Mouse (Mus musculus): ENCODE results near the gene Olfr998.
"Not testable (repeated sequence)": the region's sequence is repeated elsewhere in the genome, so short reads cannot be mapped to it uniquely, and the experiment has no call there.

Gene Olfr998

DNA sequence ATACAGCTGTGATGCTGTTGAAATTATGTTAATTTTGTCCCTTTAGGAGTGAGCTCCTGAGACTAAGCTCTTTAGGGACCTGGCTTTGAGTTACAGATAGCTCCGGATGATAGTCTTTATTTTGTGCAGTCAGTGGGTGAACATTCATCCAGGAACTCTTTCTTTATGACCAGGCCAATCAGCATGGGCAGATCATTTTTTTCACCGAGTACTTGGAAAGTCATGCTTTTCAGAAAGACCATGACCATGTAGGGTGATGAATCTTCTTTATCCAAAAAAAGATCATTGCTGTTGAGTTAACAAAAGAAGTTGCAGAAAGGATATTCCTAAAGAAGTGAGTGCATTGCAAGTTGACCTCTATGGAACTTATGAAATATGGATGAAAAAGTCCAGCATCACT is at the start of gene Olfr998:
Olfr998 (plus strand) TSS at position 301 of the 400 bp plus-strand sequence.
- not testable (repeated sequence) for DNase-seq (ENCODE audit: low spot score in 2 of 2)

DNA sequence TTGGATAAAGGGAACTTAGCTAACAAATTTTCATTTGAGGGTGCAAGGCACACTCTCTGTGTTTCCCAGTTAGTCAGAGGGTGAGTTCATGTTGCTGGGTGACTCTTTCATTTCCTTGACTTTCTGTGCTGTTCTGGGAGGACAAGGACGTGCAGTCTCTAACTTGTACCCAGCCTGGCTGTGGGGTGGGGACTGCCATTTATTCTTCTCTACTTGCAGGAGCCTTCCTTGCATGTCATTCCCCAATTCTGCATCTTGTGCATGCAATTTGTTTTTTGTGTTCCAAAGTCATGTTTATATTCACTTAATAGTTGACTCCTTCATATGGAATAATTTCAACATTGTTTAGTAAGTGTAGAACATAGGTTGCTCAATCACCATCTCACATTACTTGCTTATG is 33.9 kb upstream of the Olfr998 start:
- no peak for DNase-seq (ENCODE audit: low spot score in 2 of 2)

DNA sequence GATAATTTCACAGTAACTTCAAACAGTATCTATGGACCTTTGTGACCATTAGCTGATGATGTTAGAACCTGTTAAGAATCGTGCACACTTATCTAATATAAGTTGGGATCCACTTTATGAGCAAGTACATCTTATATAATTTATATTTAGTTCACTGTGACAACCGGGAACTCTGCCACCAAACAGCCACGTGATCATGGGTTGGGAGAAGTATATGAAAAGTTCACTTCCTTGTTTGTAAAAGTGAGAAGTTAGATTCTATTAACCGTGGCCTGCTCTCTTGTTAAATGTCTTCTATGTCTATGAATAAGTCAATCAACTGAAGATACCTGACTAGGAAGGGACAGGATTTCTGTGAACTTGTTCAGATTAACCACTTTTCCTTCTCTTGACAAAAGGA is 28.5 kb upstream of the Olfr998 start:
- no peak for DNase-seq (ENCODE audit: low spot score in 2 of 2)

- peak in 1 of 2 experiments; percentile 18 for DNase-seq (ENCODE audit: low spot score in 2 of 2)
Measured at GRCm38 (mm10) chr2:85561187-85561586, 27.6 kb upstream of the Olfr998 start.

- no peak for DNase-seq (ENCODE audit: low spot score in 2 of 2)
Measured at GRCm38 (mm10) chr2:85578915-85579314, 9.8 kb upstream of the Olfr998 start, which contains the start of gene Olfr996. Gene Olfr996 (plus strand): TSS chr2:85579215.

DNA sequence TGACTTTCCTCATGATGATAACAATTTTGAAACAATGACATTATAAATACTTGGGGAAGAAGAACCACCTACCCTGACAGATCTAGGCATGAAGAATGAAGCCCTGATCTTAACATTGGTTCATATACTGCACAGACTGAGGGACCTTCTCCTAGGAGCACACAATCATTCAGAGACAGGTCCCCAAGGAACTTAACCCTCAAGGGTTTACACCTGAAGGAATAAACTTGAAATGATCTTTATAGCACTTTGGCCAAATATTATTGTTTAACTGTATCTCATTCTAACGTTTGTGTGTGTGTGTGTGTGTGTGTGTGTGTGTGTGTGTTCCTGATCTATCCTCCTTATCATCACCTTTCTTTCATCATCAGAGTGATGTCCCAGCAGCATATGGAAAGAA is 23.1 kb downstream of the Olfr998 start, which contains the start of gene Olfr1000:
Olfr1000 (minus strand) TSS at position 101 of the 400 bp plus-strand sequence.
- DNase-seq (ENCODE audit: low spot score in 2 of 2): no peak
